Mouse (Mus musculus) sigmoid colon, adult 10 weeks (tissue): ENCODE measurements around the gene Defa17. TPM values are rescaled to one million over a fixed set of nuclear protein-coding genes. Genes with fewer than 3 reads are reported as not detected.

Experiments
- polyA plus RNA-seq: library from polyadenylated mRNA; stranded (reverse); fragments of 350-450 nt; fragmentation: Illumina TruSeq; extraction: RNeasy Lipid Tissue Mini Kit (QIAGEN cat#74804); gene quantifications from one replicate; pipeline ENCODE4 v1.2.3, GENCODE M21; 2014; ENCODE audit warnings: low read depth, low replicate concordance

Gene Defa17
- not detected for polyA plus RNA-seq

DNA sequence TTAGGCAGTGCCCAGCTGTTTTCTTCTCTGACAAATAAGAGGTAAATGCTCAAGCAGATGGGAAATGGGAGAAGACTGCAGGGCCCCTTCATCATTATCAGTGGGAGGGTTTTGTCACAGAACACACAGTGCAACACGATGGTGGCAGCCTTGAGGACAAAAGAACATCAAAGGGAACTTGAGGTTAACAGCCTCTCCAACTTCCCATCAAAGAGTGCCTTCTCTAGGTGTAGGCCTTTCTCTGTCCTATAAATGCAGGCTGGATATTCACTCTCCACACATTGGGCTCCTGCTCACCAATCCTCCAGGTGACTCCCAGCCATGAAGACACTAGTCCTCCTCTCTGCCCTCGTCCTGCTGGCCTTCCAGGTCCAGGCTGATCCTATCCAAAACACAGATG, at the start of gene Defa17:
Gene Defa17, plus strand, starts transcription at position 301 of the 400 bp plus-strand sequence.

DNA sequence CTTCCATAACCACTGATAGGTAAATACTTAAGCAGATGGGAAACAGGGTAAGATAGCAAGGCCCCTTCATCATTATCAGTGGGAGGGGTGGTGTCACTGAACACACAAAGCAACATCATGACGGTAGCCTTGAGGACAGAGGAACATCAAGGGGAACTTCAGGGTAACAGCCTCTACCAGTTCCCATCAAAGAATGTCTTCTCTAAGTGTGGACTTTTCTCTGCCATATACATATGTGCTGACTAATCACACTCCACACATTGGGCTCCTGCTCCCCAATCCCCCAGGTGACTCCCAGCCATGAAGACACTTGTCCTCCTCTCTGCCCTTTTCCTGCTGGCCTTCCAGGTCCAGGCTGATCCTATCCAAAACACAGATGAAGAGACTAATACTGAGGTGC, 37.7 kb upstream of the Defa17 start, which contains the start of gene Defa26:
Gene Defa26, plus strand, starts transcription at position 301 of the 400 bp plus-strand sequence.

DNA sequence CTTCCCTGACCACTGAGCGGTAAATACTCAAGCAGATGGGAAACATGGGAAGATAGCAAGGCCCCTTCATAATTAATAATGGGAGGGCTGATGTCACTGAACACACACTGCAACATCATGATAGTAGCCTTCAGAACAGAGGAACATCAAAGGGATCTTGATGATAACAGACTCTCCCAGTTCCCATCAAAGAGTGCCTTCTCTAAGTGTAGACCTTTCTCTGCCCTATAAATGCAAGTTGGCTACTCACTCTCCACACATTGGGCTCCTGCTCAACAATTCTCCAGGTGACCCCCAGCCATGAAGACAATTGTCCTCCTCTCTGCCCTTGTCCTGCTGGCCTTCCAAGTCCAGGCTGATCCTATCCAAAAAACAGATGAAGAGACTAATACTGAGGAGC, 9.9 kb downstream of the Defa17 start, which contains the start of gene Defa34:
Gene Defa34, plus strand, starts transcription at position 301 of the 400 bp plus-strand sequence.

GRCm38 (mm10) chr8:21703545-21703944, 48.0 kb downstream of the Defa17 start, which contains the start of gene AY761184:
AY761184 (minus strand) TSS chr8:21703645.

Other genes starting within 250 kb of the Defa17 start
- not detected for gene Defa36, start 228.4 kb upstream of the Defa17 start, polyA plus RNA-seq
- gene Gm7849, start 199.2 kb upstream of the Defa17 start, polyA plus RNA-seq = not detected
- gene Defa20, start 146.5 kb upstream of the Defa17 start, polyA plus RNA-seq = not detected
- not detected for gene Defa32, start 126.7 kb upstream of the Defa17 start, polyA plus RNA-seq
- gene Defa37, start 90.4 kb upstream of the Defa17 start, polyA plus RNA-seq = not detected
- gene Defa28, start 72.8 kb upstream of the Defa17 start, polyA plus RNA-seq = not detected
- not detected for gene Gm7861, start 61.3 kb upstream of the Defa17 start, polyA plus RNA-seq
- gene Defa26, start 37.6 kb upstream of the Defa17 start, polyA plus RNA-seq = not detected
- gene Defa34, start 10.0 kb downstream of the Defa17 start, polyA plus RNA-seq = not detected
- gene AY761184, start 47.9 kb downstream of the Defa17 start, polyA plus RNA-seq = not detected
- not detected for gene Defa24, start 78.7 kb downstream of the Defa17 start, polyA plus RNA-seq
- gene Defb50, start 167.8 kb downstream of the Defa17 start, polyA plus RNA-seq = not detected
- not detected for gene Defb2, start 184.1 kb downstream of the Defa17 start, polyA plus RNA-seq
- gene Defb10, start 203.1 kb downstream of the Defa17 start, polyA plus RNA-seq = not detected
- gene Defb9, start 229.6 kb downstream of the Defa17 start, polyA plus RNA-seq = not detected